Mouse (Mus musculus): ENCODE data around the gene Lyg1.

Gene Lyg1

DNA sequence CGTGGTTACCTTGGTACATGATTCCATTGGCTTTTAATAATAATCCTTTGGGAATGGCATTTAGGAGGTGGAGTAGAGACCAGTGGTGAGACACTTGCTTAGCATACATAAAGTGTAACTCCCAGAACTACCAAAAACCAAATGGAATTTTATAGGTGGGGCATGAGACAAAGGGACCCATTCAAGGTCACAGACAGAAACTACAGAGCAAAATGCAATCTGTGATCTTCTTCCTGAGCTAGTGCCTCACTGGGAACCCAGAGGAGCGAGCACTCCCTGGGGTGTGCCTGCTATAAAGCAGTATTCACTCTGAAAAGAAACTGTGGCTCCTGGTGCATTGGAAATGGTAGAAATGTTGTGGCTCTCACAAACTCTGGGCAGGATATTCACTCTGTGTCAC is 8.7 kb downstream of the Lyg1 start:
- DNase-seq = no peak

DNA sequence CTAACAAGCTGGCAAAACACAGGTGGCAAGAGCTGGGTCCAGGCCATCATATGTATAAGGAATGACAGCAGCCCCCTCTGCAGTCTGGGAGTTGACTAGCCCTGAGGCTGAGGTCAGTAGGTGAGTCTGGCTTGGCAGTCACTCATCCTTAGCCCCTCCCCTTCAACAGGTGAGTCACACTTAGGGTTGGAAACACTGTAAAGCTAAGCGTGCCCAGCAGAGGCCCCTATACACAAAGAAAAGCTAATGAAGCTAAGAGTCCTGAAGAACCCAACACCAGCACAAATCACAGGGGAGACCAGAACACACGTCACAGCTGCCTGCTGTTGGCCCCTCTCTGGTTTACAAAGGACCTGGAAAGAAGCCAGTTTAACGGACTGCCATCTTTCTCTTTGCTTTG is 25.8 kb downstream of the Lyg1 start:
- DNase-seq = peak; percentile 70

- no peak for DNase-seq
These were observed 31.6 kb downstream of the Lyg1 start for GRCm38 (mm10) chr1:37925971-37926370.

GRCm38 (mm10) chr1:37922536-37922935 is 35.0 kb downstream of the Lyg1 start:
- DNase-seq = no peak

GRCm38 (mm10) chr1:37918096-37918495 is 39.5 kb downstream of the Lyg1 start:
- DNase-seq = no peak

DNA sequence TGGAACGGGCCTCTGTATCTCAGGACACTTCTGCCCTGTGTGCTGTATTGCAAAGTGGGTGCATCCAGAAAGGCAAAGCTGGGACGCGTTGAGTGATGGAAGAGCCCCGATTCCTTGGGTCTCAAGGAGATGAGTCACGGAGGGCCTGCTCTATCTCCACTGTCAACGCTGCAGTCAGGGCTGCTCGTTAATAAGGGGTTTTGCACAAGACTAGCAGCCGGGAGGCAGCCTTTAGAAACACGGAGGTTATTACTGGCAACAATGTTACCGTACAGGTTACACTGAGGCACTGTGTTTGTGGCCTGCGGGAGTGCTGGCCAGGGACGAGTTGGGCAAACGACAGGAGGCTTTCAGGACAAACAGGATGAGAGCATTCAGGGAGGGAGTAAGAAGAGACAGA is 39.9 kb downstream of the Lyg1 start:
- DNase-seq = no peak

GRCm38 (mm10) chr1:37916393-37916792 is 41.2 kb downstream of the Lyg1 start, which contains the start of gene Lyg2:
Gene Lyg2 (minus strand): TSS chr1:37916493.
- DNase-seq = no peak

DNA sequence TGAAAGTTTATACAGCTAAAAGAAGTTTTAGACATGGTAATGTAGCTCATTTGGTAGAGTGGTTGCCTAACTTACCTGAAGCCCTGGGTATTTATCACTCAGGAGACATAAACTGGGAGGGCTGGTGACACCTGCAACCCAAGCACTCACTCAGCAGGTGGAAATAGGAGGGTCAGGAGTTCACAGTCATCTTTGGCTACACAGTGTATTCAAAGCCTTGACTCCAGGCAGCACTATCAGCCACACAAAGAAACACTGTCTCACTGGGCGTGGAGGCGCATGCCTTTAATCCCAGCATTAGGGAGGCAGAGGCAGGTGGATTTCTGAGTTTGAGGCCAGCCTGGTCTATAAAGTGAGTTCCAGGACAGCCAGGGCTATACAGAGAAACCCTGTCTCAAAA is 44.8 kb downstream of the Lyg1 start:
- no peak for DNase-seq

DNA sequence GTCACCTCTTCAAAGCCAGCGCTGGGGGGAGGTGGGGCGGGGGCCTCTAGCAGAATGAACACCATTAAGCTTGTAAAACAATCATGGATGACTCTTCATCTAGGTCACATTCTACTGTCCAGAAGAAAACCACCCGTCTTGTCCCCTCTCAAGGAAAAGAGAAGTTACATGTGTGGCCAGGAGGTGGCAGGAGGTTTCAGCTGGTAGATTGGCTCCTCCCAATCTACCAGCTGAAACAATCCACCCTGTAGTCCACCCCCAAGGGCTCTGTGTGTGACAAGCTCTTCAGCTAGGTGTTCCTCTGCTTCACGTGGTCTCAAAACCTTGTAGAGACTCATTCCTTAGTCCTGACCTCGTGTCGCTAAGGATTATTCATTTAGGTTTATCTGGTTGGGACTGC is 54.4 kb downstream of the Lyg1 start:
- peak; percentile 38 for DNase-seq

DNA sequence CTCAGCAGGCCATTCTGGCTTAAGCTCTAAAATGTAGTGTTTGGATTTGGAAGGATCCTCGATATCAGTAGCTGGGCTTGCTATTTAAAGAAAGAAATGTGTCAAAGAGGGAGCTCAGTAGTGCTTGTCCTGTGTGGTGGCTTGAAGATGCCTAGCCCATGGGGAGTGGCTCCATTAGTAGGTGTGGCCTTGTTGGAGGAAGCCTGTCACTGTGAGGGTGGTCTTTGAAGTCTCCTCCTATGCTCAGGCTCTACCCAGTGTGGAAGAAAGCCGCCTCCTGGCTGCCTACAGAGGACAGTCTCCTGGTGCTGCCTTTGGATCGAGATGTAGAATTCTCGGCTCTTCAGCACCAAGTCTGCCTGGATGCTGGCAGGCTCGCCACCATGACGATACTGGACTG is 57.3 kb downstream of the Lyg1 start:
- no peak for DNase-seq

GRCm38 (mm10) chr1:37899816-37900215 is 57.7 kb downstream of the Lyg1 start:
- DNase-seq = no peak
